Mouse (Mus musculus) forebrain, embryonic 12.5 days (tissue): ENCODE data around the gene Grm3. TPM values are rescaled to one million over a fixed set of nuclear protein-coding genes. Genes with fewer than 3 reads are reported as not detected.

ENCODE experiments used
- ATAC-seq: fragments of 200-750 bp; cut with Nextera tagmentation; 2 replicates; pipeline ENCODE4 v1.8.0; 2017; ENCODE audit warnings: moderate TSS enrichment; ENCODE audit not compliant: low FRiP score
- H3K27ac ChIP-seq: fragments of 300-500 bp; sonication (generic); 2 replicates; pipeline ENCODE4 v1.5.1; 2016; ENCODE audit warnings: mild to moderate bottlenecking
- H3K27me3 ChIP-seq: fragments of 300-500 bp; sonication (generic); 2 replicates; pipeline ENCODE4 v1.6.1; 2016; ENCODE audit warnings: mild to moderate bottlenecking
- H3K36me3 ChIP-seq: fragments of 300-500 bp; sonication (generic); replicated peaks from 2 replicates; pipeline ENCODE4 v1.6.1; 2016; ENCODE audit warnings: mild to moderate bottlenecking
- H3K4me1 ChIP-seq: fragments of 300-500 bp; sonication (generic); 2 replicates; pipeline ENCODE4 v1.6.1; 2016
- H3K4me2 ChIP-seq: fragments of 300-500 bp; sonication (generic); 2 replicates; pipeline ENCODE4 v1.6.1; 2016; ENCODE audit warnings: mild to moderate bottlenecking, moderate library complexity
- H3K4me3 ChIP-seq: fragments of 300-500 bp; sonication (generic); replicated peaks from 2 replicates; pipeline ENCODE4 v1.5.1; 2016; ENCODE audit warnings: mild to moderate bottlenecking
- H3K9ac ChIP-seq: fragments of 300-500 bp; sonication (generic); 2 replicates; pipeline ENCODE4 v1.6.1; 2016; ENCODE audit warnings: mild to moderate bottlenecking
- H3K9me3 ChIP-seq: fragments of 300-500 bp; sonication (generic); 2 replicates; pipeline ENCODE4 v1.6.1; 2016
- WGBS: fragments of 180-500 bp; shearing (Covaris S2); methylation state at CpG from one replicate; pipeline ENCODE4 v1.1.7; 2016; 5-methylcytosine and 5-hydroxymethylcytosine counted together
- polyA plus RNA-seq: library from polyadenylated mRNA; unstranded; fragments of >200 nt; fragmentation: Nextera tagmentation; extraction: Ambion mirVana; gene quantifications from 2 replicates; pipeline ENCODE4 v1.2.1, GENCODE M21; 2016

The Grm3 gene
- polyA plus RNA-seq, 1 experiment from 2014 or later: 2.5 TPM

DNA sequence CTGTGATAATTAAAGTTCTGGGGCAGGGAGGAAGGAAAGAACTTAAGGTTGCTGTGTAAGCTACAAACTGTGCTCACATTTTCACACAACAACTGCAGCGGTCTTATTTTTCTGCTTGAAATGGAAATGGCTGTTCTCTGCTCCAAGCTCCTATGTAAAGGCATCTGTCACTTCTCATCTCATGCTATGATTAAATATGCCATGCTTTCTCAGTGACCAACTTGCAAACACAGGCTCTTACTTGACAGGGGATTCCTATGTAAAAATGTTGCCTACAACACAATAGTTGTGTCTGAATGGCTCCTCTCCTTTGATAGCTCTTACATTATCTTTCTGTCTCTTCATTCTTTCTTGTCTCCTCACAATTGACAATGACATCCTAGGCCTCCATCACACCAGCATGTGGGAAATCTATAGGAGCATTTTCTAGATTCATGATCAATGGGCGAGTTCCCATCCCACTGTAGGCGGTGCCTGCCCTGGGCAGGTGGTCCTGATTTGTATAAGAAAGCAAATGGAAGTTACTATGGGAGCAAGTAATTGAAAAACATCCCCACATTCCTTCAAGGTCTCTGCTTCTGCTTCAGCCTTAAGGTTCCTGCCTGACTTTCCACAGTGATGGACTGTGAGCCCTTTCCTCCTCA is 34.2 kb downstream of the Grm3 start:
- Histone ChIP-seq H3K27me3 (no peaks in the 10 kb centered on the region), H3K36me3 (no peaks in the 10 kb centered on the region), H3K4me3 (no peak overlapping the region), H3K4me2 (no peak overlapping the region), H3K4me1 (peaks cover 7% of the 10 kb centered on the region; the same call in 1 of the 2 replicates), H3K9ac (no peak overlapping the region), H3K27ac (no peak overlapping the region), H3K9me3 (no peaks in the 10 kb centered on the region)
- no peak for ATAC-seq
- 42% methylated on average over 3 of the region's 3 CpGs for WGBS

GRCm38 (mm10) chr5:9690192-9690591 is 34.8 kb downstream of the Grm3 start:
- Histone ChIP-seq H3K27ac (no peak overlapping the region), H3K36me3 (no peaks in the 10 kb centered on the region), H3K4me3 (no peak overlapping the region), H3K4me2 (no peak overlapping the region), H3K4me1 (peaks cover 7% of the 10 kb centered on the region; the same call in 1 of the 2 replicates), H3K9ac (no peak overlapping the region), H3K27me3 (no peaks in the 10 kb centered on the region), H3K9me3 (no peaks in the 10 kb centered on the region)
- WGBS: 38% methylated on average over 1 of the region's 1 CpGs
- no peak for ATAC-seq

- Histone ChIP-seq H3K9me3 (no peaks in the 10 kb centered on the region), H3K4me3 (no peak overlapping the region), H3K4me1 (no peaks in the 10 kb centered on the region), H3K27me3 (no peaks in the 10 kb centered on the region), H3K9ac (no peak overlapping the region), H3K27ac (no peak overlapping the region), H3K36me3 (no peaks in the 10 kb centered on the region), H3K4me2 (no peak overlapping the region)
- ATAC-seq: no peak
- 53% methylated on average over 2 of the region's 2 CpGs for WGBS
Measured at GRCm38 (mm10) chr5:9683204-9683603, 41.8 kb downstream of the Grm3 start.

GRCm38 (mm10) chr5:9669002-9669401 is 56.0 kb downstream of the Grm3 start:
- Histone ChIP-seq H3K4me3 (no peak overlapping the region), H3K27ac (no peak overlapping the region), H3K4me1 (no peaks in the 10 kb centered on the region), H3K27me3 (no peaks in the 10 kb centered on the region), H3K9ac (no peak overlapping the region), H3K36me3 (no peaks in the 10 kb centered on the region), H3K9me3 (no peaks in the 10 kb centered on the region), H3K4me2 (no peak overlapping the region)
- 86% methylated on average over 1 of the region's 1 CpGs for WGBS
- no peak for ATAC-seq

DNA sequence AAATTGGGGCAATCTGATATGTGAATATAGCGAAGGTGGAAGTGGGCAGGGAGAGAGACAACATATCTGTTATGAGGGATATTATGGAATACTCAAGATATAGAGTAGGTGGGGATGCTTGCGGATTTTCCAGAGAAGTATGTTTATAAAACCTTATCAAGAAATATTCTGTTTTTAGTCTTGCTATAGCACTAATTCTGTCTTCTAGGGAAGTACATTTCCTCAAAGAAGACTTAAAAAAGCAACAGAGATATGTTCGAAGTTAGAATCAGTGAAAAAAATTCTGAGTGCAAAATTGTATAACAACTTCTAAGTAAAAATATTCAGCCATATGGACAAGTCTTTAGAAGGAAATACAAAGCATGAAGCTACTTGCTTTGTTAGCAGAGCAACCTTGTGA is 61.6 kb downstream of the Grm3 start:
- Histone ChIP-seq H3K9me3 (no peaks in the 10 kb centered on the region), H3K4me3 (no peak overlapping the region), H3K4me1 (peaks cover 7% of the 10 kb centered on the region), H3K9ac (no peak overlapping the region), H3K27me3 (no peaks in the 10 kb centered on the region), H3K4me2 (no peak overlapping the region), H3K27ac (no peak overlapping the region), H3K36me3 (no peaks in the 10 kb centered on the region)
- ATAC-seq: no peak
- 93% methylated on average over 3 of the region's 3 CpGs for WGBS

- H3K27ac ChIP-seq: peak overlapping the region; percentile 31; the same call in 1 of the 2 replicates
- no peak overlapping the region for H3K9ac ChIP-seq
- no peaks in the 10 kb centered on the region for H3K27me3 ChIP-seq
- no peak overlapping the region for H3K4me3 ChIP-seq
- ATAC-seq: peak; percentile 81; the same call in 1 of the 2 replicates
- H3K36me3 ChIP-seq: no peaks in the 10 kb centered on the region
- no peak overlapping the region for H3K4me2 ChIP-seq
- peaks cover 7% of the 10 kb centered on the region for H3K4me1 ChIP-seq
- 38% methylated on average over 9 of the region's 9 CpGs for WGBS
- H3K9me3 ChIP-seq: no peaks in the 10 kb centered on the region
Measured at GRCm38 (mm10) chr5:9661870-9662589, 62.9 kb downstream of the Grm3 start.

GRCm38 (mm10) chr5:9638612-9639011 is 86.4 kb downstream of the Grm3 start:
- no peak overlapping the region for H3K9ac ChIP-seq
- no peaks in the 10 kb centered on the region for H3K9me3 ChIP-seq
- 99% methylated on average over 2 of the region's 2 CpGs for WGBS
- no peaks in the 10 kb centered on the region for H3K27me3 ChIP-seq
- H3K4me1 ChIP-seq: no peaks in the 10 kb centered on the region
- H3K27ac ChIP-seq: no peak overlapping the region
- H3K4me3 ChIP-seq: no peak overlapping the region
- no peak overlapping the region for H3K4me2 ChIP-seq
- ATAC-seq: no peak
- H3K36me3 ChIP-seq: no peaks in the 10 kb centered on the region

GRCm38 (mm10) chr5:9627220-9627619 is 97.8 kb downstream of the Grm3 start:
- no peak overlapping the region for H3K4me3 ChIP-seq
- 81% methylated on average over 2 of the region's 2 CpGs for WGBS
- H3K4me1 ChIP-seq: peaks cover 9% of the 10 kb centered on the region
- no peaks in the 10 kb centered on the region for H3K27me3 ChIP-seq
- no peak for ATAC-seq
- no peak overlapping the region for H3K9ac ChIP-seq
- H3K4me2 ChIP-seq: no peak overlapping the region
- no peak overlapping the region for H3K27ac ChIP-seq
- no peaks in the 10 kb centered on the region for H3K36me3 ChIP-seq
- H3K9me3 ChIP-seq: no peaks in the 10 kb centered on the region

GRCm38 (mm10) chr5:9624396-9624795 is 100.6 kb downstream of the Grm3 start:
- 85% methylated on average over 4 of the region's 4 CpGs for WGBS

GRCm38 (mm10) chr5:9623095-9623459 is 101.9 kb downstream of the Grm3 start:
- Histone ChIP-seq H3K4me1 (peaks cover 9% of the 10 kb centered on the region), H3K4me3 (no peak overlapping the region), H3K4me2 (peak overlapping the region; percentile 24; the same call in 1 of the 2 replicates), H3K27me3 (no peaks in the 10 kb centered on the region), H3K9ac (no peak overlapping the region), H3K27ac (0 out of 2 replicates have a peak overlapping the region, but pooled peaks have one; percentile 21), H3K9me3 (no peaks in the 10 kb centered on the region), H3K36me3 (no peaks in the 10 kb centered on the region)
- WGBS: 3% methylated on average over 4 of the region's 4 CpGs
- ATAC-seq: peak; percentile 85

More at GRCm38 (mm10) chr5:9624396-9624795, 100.6 kb downstream of the Grm3 start:
- no peaks in the 10 kb centered on the region for H3K9me3 ChIP-seq
- no peak overlapping the region for H3K4me3 ChIP-seq
- no peaks in the 10 kb centered on the region for H3K36me3 ChIP-seq
- no peak overlapping the region for H3K9ac ChIP-seq
- H3K27me3 ChIP-seq: no peaks in the 10 kb centered on the region
- H3K4me2 ChIP-seq: no peak overlapping the region
- H3K27ac ChIP-seq: no peak overlapping the region
- peaks cover 9% of the 10 kb centered on the region for H3K4me1 ChIP-seq
- no peak for ATAC-seq

DNA sequence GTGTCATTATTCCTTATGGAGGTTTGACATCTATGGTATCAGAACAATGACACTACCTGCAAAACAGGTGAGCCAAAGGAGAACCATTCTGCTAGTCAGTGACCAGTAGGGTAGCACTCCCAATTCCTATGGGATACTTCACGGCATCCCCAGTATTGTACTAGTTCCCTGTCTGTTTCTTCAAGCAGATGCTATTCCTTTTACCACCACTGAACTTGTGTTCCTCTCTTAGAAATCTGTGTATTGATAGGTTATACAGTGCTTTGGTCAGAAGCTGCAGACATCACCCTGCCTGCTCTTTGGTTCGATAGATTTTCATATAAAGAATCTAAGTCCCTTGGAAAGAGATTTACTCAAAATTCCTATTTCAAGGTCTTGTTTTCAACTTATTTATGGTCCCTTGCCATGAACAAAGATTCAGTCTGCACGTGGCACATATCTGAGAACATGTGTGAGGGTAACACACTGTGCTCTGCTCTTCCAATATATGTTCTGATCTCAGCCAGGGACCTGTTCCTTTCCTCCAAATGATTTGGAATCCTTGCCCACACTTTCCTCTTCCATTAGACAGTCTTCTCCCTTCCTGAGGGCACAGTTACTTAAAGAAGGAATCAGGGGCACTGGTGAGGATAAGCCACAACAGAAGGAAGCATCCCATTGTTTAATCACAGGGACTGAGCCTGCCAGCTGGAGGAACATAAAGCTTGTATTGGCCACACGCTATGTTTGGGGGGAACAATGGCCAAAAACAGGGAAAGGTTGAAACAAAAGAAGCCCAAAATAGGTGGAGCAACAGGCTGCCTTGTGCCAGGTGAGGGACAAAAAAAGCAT is 102.5 kb downstream of the Grm3 start:
- Histone ChIP-seq H3K9ac (no peak overlapping the region), H3K27me3 (no peaks in the 10 kb centered on the region), H3K4me2 (peak overlapping the region; percentile 24; the same call in 1 of the 2 replicates), H3K4me1 (peaks cover 9% of the 10 kb centered on the region), H3K27ac (0 out of 2 replicates have a peak overlapping the region, but pooled peaks have one; percentile 21), H3K4me3 (no peak overlapping the region), H3K36me3 (no peaks in the 10 kb centered on the region), H3K9me3 (no peaks in the 10 kb centered on the region)
- ATAC-seq: peak; percentile 53
- WGBS: 44% methylated on average over 4 of the region's 4 CpGs

DNA sequence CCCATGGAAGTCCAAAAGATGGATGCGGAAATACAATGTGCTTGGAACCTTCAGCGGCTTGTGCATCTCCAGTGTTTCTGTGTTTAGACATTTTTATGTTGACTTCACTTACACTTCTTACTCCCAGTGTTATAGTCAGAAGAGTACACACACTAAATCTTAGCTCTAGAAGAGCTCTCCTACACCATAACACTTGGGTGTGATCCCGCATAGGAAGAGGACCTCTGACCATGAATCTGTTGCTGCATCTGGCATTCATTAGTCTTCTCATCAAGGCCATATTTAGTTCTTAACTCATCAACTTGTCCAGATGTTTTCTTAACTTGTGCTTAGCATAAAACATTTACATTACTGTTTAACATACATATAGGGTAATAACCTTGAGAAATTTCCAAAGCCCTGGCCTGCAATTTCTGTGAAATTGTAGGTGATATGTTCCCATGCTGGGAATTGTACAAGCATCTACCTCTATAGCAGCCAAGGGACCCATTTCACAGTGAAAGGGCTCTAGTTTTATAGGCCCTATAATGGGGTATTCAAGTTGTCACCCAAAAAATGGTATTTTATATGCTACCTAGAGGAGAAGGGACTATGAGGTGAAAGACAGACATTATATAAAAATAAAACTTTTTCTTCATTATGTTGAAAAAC is 103.4 kb downstream of the Grm3 start:
- no peak for ATAC-seq
- Histone ChIP-seq H3K27ac (no peak overlapping the region), H3K9me3 (no peaks in the 10 kb centered on the region), H3K9ac (no peak overlapping the region), H3K27me3 (no peaks in the 10 kb centered on the region), H3K36me3 (no peaks in the 10 kb centered on the region), H3K4me3 (no peak overlapping the region), H3K4me1 (peaks cover 9% of the 10 kb centered on the region), H3K4me2 (no peak overlapping the region)
- 92% methylated on average over 3 of the region's 3 CpGs for WGBS
